Mouse (Mus musculus) forebrain, embryonic 14.5 days (tissue): ENCODE results near the gene Ddah1. TPM values are rescaled to one million over a fixed set of nuclear protein-coding genes. Genes with fewer than 3 reads are reported as not detected.

ENCODE experiments used
- ATAC-seq: fragments of 200-750 bp; cut with Nextera tagmentation; 2 replicates; pipeline ENCODE4 v1.8.0; 2017; ENCODE audit warnings: mild to moderate bottlenecking, moderate library complexity
- DNase-seq: peaks from one replicate; pipeline ENCODE4 v3.0.0-alpha.2; 2015; ENCODE audit warnings: low spot score
- H3K27ac ChIP-seq: fragments of 300-500 bp; sonication (generic); 2 replicates; pipeline ENCODE4 v1.5.1; 2014; ENCODE audit warnings: low read depth, mild to moderate bottlenecking, control low read depth, low read length, moderate library complexity
- H3K27me3 ChIP-seq: fragments of 300-500 bp; sonication (generic); replicated peaks from 2 replicates; pipeline ENCODE4 v1.6.1; 2014; ENCODE audit warnings: low read length, control low read depth, mixed read lengths; ENCODE audit not compliant: control insufficient read depth, insufficient read depth
- H3K36me3 ChIP-seq: fragments of 300-500 bp; sonication (generic); 2 replicates; pipeline ENCODE4 v1.6.1; 2014; ENCODE audit warnings: low read length, control low read depth; ENCODE audit not compliant: control insufficient read depth, insufficient read depth
- H3K4me1 ChIP-seq: fragments of 300-500 bp; sonication (generic); 2 replicates; pipeline ENCODE4 v1.6.1; 2014; ENCODE audit warnings: antibody characterized with exemption, low read length, control low read depth; ENCODE audit not compliant: control insufficient read depth, insufficient read depth
- H3K4me2 ChIP-seq: fragments of 300-500 bp; sonication (generic); 2 replicates; pipeline ENCODE4 v1.6.1; 2014; ENCODE audit warnings: mild to moderate bottlenecking, control low read depth, low read length
- H3K4me3 ChIP-seq: fragments of 300-500 bp; sonication (generic); 2 replicates; pipeline ENCODE4 v1.5.1; 2014; ENCODE audit warnings: low read depth, low read length, control low read depth
- H3K9ac ChIP-seq: fragments of 300-500 bp; sonication (generic); 2 replicates; pipeline ENCODE4 v1.6.1; 2014; ENCODE audit warnings: mild to moderate bottlenecking, low read length, control low read depth, moderate library complexity
- H3K9me3 ChIP-seq: fragments of 300-500 bp; sonication (generic); replicated peaks from 2 replicates; pipeline ENCODE4 v1.6.1; 2016; ENCODE audit warnings: low read length, control low read depth, mixed read lengths; ENCODE audit not compliant: control insufficient read depth
- WGBS: fragments of 180-500 bp; shearing (Covaris S2); extraction: QIAGEN DNeasy Blood & Tissue Kit; methylation state at CpG from one replicate; pipeline ENCODE4 v1.1.7; 2014; 5-methylcytosine and 5-hydroxymethylcytosine counted together
- polyA plus RNA-seq: library from polyadenylated mRNA; unstranded; fragments of >200 nt; fragmentation: Nextera tagmentation; extraction: Ambion mirVana; gene quantifications from 2 replicates; pipeline ENCODE4 v1.2.1, GENCODE M21; 2014

Ddah1 gene
- polyA plus RNA-seq, 1 experiment from 2014 or later: 147 TPM

DNA sequence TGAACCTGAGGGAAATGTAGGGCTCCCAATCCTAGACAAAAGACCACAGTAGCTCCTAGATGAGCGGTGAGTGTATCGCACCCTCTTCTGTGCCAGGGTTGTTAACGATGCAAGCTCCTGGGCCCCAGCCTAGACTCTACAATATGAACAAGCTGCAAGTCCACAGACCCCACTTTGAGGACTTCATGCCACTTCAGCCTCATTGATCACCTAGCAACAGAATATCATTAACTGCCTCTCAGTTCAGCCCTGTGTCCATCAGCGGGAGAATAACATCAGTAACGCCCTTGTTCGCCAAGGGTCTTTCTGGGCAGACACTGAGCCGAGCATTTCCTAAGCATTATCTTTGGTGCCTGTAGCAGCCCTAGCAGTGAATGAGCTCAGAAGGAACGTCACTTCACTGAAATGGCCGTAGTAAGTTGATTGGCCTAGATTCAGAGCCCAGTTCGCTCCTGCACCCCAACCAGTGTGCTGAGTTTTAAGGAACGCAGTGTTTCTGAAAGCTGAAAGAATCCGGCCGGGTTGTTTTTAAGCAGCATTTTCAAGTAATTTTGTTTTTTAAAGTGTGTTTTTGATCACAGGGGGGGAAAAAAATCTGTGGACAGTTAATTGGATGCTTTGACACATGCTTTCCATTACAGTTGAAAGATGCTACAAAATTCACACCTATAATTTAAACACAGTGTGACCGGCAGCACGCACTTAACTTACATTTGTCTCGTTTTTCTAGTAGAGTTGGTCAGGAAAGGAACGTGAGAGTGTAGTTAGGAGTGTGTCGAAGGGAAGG lies 132.1 kb downstream of the Ddah1 start:
- peak overlapping the region; percentile 86 for H3K27ac ChIP-seq
- no peak overlapping the region for H3K9ac ChIP-seq
- H3K4me3 ChIP-seq: no peak overlapping the region
- H3K9me3 ChIP-seq: no peaks in the 10 kb centered on the region
- no peak overlapping the region for H3K4me2 ChIP-seq
- DNase-seq: peak; percentile 93
- WGBS: 13% methylated on average over 18 of the region's 18 CpGs
- H3K36me3 ChIP-seq: no peaks in the 10 kb centered on the region; the same call in 1 of the 2 replicates
- H3K27me3 ChIP-seq: no peaks in the 10 kb centered on the region
- H3K4me1 ChIP-seq: peaks cover 35% of the 10 kb centered on the region
- ATAC-seq: peak; percentile 91

DNA sequence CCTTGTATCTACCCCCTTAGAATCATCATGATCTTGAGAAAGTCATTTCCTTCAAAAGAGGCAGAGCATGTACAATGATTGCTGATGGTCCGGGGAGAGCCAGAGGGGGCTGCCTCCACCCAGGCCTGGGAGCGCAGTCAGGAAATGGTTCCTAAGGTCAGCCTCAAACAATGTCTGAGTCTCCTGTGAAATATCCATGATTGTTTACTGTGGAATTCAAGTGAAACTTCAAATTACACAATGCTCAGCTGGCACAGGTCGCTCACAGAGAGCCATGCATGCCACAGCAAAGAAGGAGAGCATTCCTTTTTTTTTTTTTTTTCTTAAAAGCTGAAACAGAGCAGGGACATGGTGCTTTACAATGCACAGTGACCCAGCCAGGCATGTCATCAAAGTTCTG lies 134.0 kb downstream of the Ddah1 start:
- Histone ChIP-seq H3K4me1 (peaks cover 24% of the 10 kb centered on the region), H3K9ac (no peak overlapping the region), H3K36me3 (peaks cover 9% of the 10 kb centered on the region; the same call in 1 of the 2 replicates), H3K27ac (peak overlapping the region; percentile 86; the same call in 1 of the 2 replicates), H3K27me3 (no peaks in the 10 kb centered on the region), H3K9me3 (no peaks in the 10 kb centered on the region), H3K4me2 (no peak overlapping the region), H3K4me3 (no peak overlapping the region)
- 87% methylated on average over 3 of the region's 3 CpGs for WGBS
- DNase-seq: no peak
- ATAC-seq: no peak

DNA sequence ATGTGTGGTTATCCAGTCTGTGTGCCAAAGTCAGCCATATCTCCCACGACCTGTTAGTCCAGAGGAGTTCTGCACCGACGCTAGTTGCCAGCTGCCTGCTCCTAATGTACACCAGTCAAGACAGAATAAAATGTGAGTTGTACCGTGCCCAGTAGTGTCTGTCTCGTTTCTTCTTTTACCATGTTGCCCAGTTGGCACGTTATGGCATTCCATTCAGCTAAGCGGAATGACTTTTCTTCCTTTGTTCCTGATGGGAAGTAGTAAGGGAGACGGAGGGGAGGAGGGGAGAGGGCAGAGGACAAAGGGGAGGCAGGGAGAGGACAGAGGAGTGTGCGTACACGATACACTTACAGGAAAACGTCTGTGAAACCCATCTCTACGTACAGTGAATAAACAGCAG lies 135.7 kb downstream of the Ddah1 start:
- Histone ChIP-seq H3K4me2 (no peak overlapping the region), H3K4me1 (peaks cover 20% of the 10 kb centered on the region), H3K4me3 (no peak overlapping the region), H3K27ac (0 out of 2 replicates have a peak overlapping the region, but pooled peaks have one; percentile 1), H3K27me3 (no peaks in the 10 kb centered on the region), H3K36me3 (peaks cover 9% of the 10 kb centered on the region; the same call in 1 of the 2 replicates), H3K9me3 (no peaks in the 10 kb centered on the region), H3K9ac (no peak overlapping the region)
- ATAC-seq (no peak), DNase-seq (peak; percentile 41)
- 49% methylated on average over 12 of the region's 12 CpGs for WGBS

GRCm38 (mm10) chr3:145897749-145898148 lies 139.3 kb downstream of the Ddah1 start:
- H3K27me3 ChIP-seq: no peaks in the 10 kb centered on the region
- ATAC-seq (no peak), DNase-seq (no peak)
- WGBS: 83% methylated on average over 11 of the region's 11 CpGs
- no peaks in the 10 kb centered on the region for H3K9me3 ChIP-seq
- no peak overlapping the region for H3K9ac ChIP-seq
- H3K27ac ChIP-seq: no peak overlapping the region
- peaks cover 11% of the 10 kb centered on the region; the same call in 1 of the 2 replicates for H3K4me1 ChIP-seq
- no peak overlapping the region for H3K4me3 ChIP-seq
- no peak overlapping the region for H3K4me2 ChIP-seq
- 0 out of 2 replicates have a peak, but pooled peaks cover 9% of the 10 kb centered on the region for H3K36me3 ChIP-seq

DNA sequence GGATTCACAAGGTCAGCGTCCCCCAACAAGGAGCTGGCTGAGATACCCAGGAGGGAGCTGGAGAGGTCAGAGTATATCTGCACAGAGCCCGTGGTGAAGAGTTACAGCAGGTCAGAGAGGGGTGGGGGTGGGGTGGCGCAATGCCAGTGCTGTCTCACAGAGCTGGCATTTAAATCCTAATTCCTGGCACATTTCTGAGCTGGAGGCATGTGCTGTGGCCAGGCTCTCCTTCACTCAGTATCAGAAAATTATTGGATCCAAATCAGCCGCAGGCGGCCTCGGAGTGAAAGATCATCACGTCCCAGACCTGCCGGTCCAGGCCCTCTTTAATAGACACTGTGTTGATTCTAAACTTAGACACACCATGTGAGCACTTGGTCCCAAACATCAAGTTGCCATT lies 141.4 kb downstream of the Ddah1 start:
- Histone ChIP-seq H3K4me1 (peaks cover 7% of the 10 kb centered on the region; the same call in 1 of the 2 replicates), H3K36me3 (0 out of 2 replicates have a peak, but pooled peaks cover 9% of the 10 kb centered on the region), H3K9ac (no peak overlapping the region), H3K27ac (no peak overlapping the region), H3K9me3 (no peaks in the 10 kb centered on the region), H3K4me3 (no peak overlapping the region), H3K4me2 (no peak overlapping the region), H3K27me3 (no peaks in the 10 kb centered on the region)
- no peak for ATAC-seq
- DNase-seq: no peak
- 77% methylated on average over 8 of the region's 8 CpGs for WGBS

GRCm38 (mm10) chr3:145903530-145903929 lies 145.1 kb downstream of the Ddah1 start:
- H3K27me3 ChIP-seq: no peaks in the 10 kb centered on the region
- ATAC-seq (peak; percentile 35; the same call in 1 of the 2 replicates), DNase-seq (peak; percentile 44)
- WGBS: 32% methylated on average over 8 of the region's 8 CpGs
- no peak overlapping the region for H3K4me2 ChIP-seq
- H3K27ac ChIP-seq: no peak overlapping the region; the same call in 1 of the 2 replicates
- H3K4me3 ChIP-seq: no peak overlapping the region
- H3K36me3 ChIP-seq: no peaks in the 10 kb centered on the region
- peaks cover 7% of the 10 kb centered on the region; the same call in 1 of the 2 replicates for H3K4me1 ChIP-seq
- H3K9me3 ChIP-seq: no peaks in the 10 kb centered on the region
- no peak overlapping the region for H3K9ac ChIP-seq

DNA sequence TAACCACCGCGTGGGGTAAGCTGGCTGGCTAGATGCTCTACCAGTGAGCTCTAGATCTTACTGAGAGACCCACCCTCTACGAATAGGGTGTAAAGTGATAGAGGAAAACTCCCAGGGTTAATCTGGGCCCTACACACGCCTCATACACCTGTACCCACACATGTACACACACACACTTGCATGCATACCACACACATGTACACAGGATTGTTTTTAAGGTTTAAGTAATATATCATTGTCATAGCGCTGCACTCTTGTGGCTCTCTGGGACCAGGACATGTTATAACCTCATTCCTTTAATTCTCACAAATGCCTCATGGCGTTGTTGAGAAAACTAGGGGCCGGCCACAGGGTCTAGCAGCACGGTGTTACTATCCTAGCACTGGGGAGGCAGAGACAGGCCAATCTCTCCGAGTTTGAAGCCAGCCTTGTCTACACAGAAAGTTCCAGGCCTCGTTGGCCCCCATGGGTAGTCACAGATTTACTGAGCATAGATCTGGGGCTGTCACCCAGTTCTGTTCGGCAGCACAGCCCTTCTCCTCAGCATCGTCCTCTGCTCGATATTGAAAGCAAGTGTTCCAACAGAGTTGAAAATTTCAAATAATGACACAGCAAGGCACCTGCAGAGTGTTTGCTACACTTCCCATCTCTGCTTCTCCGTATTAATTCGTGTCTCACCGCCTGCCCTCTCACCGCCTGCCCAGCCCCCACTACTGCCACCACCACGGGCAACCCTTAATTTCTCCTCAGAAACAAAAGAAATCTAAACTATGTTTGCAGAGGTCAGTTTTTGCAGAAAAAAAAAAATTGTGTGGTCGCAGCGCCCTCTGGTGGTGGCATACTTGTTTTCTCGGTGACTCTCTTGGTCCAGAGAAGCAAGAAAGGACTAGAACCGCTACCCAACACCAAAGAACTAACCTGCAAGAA lies 146.6 kb downstream of the Ddah1 start:
- Histone ChIP-seq H3K9ac (no peak overlapping the region), H3K36me3 (no peaks in the 10 kb centered on the region), H3K4me2 (peak overlapping the region; percentile 33; the same call in 1 of the 2 replicates), H3K4me3 (no peak overlapping the region), H3K4me1 (0 out of 2 replicates have a peak, but pooled peaks cover 2% of the 10 kb centered on the region), H3K27me3 (no peaks in the 10 kb centered on the region), H3K9me3 (no peaks in the 10 kb centered on the region), H3K27ac (0 out of 2 replicates have a peak overlapping the region, but pooled peaks have one; percentile 14)
- ATAC-seq (peak; percentile 64), DNase-seq (peak; percentile 88)
- 47% methylated on average over 22 of the region's 22 CpGs for WGBS

GRCm38 (mm10) chr3:145906582-145906981 lies 148.1 kb downstream of the Ddah1 start:
- no peaks in the 10 kb centered on the region for H3K36me3 ChIP-seq
- no peak for DNase-seq
- H3K4me1 ChIP-seq: no peaks in the 10 kb centered on the region
- H3K4me3 ChIP-seq: no peak overlapping the region
- no peak overlapping the region for H3K4me2 ChIP-seq
- no peak for ATAC-seq
- no peaks in the 10 kb centered on the region for H3K27me3 ChIP-seq
- 95% methylated on average over 9 of the region's 9 CpGs for WGBS
- no peaks in the 10 kb centered on the region for H3K9me3 ChIP-seq
- H3K27ac ChIP-seq: no peak overlapping the region
- no peak overlapping the region for H3K9ac ChIP-seq
